Mouse (Mus musculus) kidney, postnatal 36 days (tissue): ENCODE results near the gene Gm17622.

ENCODE experiments used
- DNase-seq, 2 experiments: peaks; one replicate each; pipeline ENCODE4 v3.0.0; 2021 to 2022; ENCODE audit warnings: mixed read lengths in 2 of 2

Gm17622 gene

DNA sequence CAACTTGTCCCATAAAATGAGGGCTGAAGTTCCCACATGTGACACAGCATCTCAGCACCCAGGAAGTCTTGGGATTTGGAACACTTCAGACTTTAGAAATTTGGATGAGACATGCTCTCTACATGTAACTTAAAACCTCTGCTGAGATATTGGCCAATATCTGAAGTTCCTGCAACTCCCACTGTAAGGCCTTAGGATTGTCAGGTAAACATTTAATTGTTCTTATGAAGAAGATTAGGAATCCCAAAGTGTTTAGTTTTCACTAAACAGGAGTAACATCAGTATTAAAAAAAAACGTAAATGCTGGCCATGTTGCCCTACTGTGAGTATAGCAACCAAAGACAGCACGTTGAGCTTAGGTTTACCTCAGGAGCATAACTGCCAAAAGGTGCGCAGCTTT lies at the start of gene Gm17622:
Gene Gm17622 (plus strand): TSS at position 301 of the 400 bp plus-strand sequence.
- DNase-seq = no peak

DNA sequence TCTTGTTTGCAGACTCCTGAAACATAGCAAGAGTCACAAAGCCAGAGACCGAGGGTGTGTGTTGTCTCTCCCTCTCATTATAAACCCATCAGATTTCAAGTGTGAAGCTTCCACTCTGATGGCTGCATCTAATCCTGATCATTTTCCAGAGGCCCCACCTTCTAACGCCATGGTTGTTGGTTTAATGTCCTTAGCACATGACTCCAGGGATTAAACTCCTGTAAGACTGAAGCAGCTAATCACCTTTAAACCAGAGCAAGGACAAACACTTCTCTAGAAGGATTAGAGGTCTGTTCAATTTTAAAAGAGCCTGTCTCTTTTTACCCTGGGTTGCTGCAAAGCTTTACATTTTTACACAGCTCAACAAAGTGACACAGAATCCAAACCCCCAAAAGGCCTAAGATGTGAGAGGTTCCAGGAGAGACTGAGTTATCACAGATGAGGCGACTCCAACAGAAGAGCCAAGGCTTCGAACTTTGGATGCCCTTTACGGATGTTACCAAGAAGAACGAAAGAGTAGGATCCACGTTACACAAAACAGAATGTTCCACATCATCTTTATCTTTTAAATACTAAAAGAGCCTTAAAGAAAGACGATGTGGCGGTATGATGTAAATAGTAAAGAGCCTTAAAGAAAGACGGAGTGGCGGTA lies 40.2 kb upstream of the Gm17622 start:
- no peak for DNase-seq

DNA sequence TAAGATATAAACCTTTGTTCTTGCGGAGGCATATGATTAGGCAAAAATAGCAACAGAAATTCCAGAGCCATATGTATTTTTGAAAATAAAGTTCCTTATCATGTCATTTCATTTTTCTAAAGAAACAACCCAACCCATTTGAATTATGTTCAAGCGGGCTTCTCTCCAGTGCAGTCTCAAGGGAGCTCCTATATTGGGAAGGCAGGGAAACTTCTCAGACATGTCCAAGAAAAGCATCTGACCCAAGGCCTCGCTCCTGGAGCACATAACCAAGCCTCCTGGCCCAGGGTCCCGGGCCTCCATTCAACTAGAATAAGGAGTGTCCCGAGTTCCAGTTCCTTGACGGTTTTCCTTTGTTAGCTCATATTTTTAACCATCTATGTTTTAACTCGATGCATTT lies 39.7 kb upstream of the Gm17622 start:
- no peak for DNase-seq

DNA sequence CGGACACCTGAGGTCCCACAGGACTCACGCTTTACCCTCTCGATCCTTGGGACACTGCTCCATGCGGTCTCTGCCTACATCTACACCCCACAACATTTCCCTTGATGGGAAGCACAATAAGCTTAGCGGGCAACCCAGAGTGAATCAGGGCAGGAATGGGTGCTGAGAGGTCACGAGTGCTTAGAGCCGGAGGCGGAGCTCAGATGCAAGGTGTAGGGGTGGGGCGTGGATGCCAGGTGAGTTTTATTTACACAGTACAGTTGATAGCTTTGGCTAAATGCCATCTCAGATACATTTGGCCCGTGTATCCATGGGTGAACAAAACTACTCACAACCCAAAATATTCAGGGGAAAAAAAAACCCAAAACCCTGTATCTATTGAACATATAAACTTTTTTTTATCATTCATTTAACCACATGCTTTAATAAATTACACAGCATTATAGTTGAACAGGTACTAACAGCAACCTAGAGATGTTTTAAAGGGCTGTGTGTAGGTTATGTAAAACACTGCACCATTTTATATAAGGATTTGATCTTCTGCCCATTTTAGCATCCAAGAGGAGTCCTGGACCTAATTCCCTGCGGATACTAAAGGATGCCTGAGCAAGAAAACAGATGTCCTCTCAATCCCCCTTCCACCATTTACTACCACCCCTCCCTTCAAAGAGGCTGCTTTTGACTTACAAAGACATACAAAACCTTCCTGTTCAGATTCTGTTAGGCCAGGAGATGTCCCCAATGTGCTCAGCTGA lies 39.0 kb upstream of the Gm17622 start:
- no peak for DNase-seq

DNA sequence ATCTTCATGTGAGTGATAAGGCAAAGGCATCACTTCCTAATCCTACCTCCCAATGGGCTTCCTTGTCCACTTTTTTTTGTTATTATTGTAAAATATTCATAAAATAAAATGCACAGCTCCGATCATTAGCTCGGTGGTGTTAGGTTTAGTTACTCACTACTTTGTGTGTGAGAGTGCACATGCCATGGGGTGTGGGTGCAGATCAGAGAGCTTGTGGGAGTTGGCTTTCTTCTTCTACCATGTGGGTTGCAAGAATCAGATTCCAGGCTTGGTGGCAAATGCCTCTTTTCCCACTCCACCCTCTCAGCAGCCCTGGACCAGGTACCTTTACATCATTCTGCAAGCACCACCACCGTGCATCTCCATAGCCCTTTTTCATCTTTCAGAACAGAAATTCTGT lies 37.9 kb upstream of the Gm17622 start:
- DNase-seq = no peak

DNA sequence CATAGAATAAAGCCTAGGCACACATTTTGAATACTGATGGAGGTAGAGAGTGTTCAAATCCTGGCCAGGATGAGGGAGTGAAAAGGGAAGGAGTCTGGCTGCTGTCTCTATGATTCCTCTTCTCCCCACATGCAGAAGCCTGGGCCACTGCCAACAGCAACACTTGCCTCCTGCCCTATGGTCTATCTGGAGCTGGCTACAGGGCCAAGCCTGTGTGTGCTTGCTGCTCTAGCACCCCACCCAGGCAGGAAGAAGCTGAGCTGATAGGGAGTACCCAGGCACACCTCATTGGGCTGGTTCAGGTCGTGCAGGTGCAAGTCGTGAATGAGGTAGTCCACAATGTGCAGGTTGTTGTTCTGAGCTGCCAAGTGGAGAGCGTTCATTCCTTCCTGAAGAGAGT lies 36.2 kb upstream of the Gm17622 start:
- DNase-seq = peak in 1 of 2 experiments; percentile 48

DNA sequence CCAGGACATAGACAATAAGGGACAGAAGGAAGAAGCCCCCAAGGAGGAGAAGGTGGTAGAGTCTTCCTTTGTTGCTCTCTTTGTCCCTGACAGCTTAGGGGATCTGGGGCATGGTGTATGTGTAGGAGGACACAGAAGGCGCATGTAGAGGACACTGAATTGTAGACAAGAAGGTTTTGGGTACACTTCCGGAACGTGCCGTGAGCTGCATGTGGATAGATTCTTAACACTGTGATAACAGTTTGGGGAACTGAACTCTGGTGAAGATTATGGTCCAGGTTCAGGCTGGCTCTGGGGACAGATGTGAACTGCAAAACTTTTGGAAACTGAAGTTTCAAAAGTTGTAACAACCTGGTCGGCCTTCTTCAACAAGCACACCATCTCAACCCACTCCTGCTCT lies 33.0 kb upstream of the Gm17622 start:
- DNase-seq = no peak

DNA sequence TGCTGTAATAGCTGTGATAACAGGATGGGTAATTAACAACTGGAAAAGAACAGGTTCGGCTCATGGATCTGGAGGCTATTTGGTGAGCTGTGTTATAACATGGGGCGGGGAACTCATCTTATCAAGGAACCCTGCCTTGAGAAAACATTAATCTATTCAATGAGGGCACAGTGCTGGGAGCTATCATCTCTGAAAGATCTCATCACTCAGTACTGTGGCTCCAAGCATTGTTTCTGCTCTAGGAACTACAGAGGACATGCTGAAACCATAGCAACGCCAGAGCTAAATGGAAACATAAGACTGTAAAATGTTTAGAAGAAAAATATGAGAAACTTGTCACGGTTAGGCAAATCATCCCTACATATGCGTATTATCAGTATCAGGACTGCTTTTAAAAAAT lies 32.5 kb upstream of the Gm17622 start:
- DNase-seq = no peak

DNA sequence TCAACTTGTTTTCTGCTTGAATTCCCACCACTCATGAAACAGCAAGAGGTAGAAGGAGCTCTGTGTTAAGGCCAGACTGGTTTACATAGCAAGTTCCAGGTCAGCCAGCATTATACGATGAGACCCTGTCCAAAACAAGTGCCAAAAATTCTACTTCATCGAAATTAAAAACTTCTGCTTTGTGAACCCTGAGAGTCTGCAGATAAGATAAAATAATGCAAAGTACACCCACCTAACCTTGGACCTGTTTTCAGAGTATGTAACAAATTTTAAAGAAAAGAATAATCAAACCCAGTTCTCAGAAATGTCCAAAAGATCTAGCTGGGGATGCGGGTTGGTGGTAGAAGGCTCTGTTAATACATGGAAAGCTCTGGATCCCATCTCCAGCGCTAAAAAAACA lies 31.9 kb upstream of the Gm17622 start:
- no peak for DNase-seq

DNA sequence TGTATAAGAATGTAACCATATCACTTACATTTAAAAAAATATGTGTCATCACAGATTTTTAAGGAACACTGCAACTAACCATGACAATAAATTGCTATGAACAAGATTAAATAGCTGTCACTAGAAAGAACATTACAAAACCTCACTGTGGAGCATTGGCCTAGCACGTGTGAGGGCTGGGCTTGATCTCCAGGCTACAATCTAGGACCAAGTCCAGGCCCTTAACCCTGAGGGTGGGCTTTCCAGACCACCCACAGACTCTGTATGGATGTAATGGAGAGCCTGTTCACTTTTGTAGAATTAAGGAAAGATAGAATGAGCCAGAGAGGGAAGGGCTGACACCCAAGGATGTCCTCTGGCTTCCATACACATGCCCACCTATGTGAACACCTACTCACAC lies 27.9 kb upstream of the Gm17622 start:
- DNase-seq = no peak

DNA sequence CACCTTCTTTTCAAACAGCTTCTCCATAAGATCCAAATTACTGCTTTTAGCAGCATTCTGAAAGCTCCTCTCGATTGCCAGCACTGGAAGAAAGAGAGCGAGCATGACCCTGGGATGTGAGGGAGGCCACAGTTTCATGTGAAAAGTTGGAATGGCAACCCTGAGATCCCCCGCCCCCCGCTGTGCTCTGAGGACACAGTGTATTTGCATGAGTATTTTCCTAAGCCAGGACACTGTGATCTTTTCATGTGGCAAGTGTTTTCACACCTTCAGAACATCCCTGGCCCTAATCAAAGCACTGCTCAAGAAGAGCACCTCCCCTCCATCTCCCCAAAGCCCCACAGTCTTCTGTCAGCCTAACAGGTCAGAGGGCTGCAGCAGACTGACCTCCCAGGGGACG lies 25.2 kb upstream of the Gm17622 start:
- DNase-seq = no peak

DNA sequence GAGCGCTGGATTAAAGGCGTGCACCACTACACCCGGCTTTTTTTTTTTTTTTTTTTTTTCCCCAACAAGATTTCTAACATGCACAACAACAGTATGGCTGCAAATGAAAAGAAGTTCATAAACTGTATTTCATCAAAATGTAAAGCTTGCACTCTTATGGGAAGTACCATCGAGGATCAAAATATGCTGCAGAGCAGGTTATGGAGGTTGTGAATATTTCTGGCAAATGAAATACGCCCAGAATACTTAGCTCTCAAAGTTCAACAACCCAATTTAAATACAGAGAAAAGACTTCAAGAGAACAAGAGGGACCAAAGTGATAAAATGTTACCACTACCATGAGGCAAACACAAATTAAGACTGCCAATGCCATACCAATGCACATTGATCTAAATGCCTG lies 21.9 kb upstream of the Gm17622 start:
- DNase-seq = no peak

DNA sequence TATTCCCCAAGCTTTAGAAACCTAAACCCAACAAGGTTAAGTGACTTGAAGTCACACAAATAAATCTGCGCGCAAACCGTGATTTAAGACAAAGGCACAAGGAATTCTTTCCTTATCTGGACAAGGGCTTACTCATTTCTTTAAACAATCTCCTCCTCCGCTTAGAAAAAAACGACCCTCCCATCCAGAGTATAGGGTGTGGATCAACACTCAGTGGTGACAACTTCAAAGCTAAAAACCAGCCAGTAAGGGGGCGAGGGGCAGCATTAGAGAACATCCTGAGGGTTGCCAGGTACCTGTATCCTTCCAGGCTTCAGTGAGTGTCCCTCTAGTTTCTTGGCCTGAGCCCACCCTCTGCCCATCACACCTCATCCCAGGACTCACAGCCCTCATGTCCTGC lies 20.0 kb upstream of the Gm17622 start:
- no peak for DNase-seq

DNA sequence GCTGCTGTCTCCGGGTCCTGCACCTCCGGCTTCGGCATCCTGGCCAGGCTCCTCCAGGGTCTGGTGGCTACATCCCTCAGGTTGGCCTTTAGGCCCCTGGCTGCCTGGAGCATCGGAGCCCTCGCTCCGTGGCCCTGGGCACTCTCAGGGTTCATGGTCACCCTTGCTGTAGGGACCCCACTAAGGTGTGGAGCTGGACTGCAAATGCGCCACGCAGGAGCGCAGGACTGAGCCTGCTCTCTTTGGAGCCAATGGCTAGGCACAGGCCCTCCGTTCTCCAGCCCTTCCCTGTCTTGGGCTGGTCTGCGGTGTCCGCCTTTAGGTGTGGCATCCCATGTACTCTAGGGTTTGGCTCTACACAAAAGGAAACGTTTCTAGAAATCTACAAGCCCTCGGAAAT lies 19.6 kb upstream of the Gm17622 start, which contains the start of gene Ankdd1b:
Gene Ankdd1b (minus strand): TSS at position 242 of the 400 bp plus-strand sequence.
- DNase-seq = no peak

DNA sequence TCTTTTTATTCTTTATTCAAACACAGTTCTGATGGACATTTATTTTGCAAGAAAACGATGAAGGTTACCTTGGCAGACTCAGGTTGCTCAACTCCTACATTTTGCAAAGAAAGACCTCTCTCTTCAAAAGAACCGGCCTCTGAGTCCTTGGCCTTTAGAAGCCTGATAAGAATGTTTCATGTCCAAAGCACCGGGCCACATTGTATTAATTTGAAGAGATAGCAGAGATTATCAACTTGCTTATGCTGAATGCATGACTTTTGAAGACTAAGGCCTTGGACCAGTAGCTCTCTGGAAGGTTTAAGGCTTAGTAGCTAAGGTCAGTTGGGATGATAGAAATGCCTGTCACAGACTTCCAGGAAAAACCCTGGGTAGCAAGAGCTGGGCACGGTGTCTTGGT lies 13.3 kb upstream of the Gm17622 start:
- DNase-seq = no peak

DNA sequence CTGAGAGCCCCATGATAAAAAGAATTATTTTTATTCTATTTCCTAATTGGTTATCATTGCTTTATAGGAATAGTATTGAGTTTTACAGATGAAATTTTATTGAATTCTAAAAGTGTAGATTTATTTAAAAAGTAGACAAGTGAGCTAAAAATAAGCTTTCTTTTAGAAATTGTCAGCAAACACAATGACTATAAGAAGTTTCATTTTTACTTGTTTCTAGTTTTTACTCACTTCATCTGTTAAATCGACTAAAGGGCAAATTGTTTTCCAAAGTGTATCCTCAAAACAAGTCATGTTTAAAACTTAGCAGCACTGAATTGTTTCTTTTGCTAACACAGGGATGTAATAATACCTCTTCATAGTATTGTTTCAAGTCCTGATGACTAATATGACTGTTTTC lies 11.5 kb upstream of the Gm17622 start:
- DNase-seq = no peak

DNA sequence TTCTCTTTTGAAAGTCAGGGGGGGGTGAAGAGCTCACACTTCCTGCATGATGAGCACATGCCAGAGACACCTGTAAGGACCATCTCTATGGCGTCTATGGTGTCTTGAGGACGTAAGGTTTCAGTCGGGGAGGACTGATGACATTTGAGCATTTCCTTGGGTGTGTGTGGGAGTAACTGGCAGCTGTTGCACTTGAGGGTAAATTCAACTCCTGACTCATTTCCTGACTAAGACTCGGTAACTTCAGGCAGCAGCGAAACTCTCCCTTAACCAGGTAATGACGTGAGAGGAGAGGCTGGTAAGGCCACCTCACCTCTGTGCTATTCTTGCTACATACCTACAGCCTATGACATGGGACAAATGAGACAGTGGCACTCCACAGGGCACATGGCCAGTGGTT lies 3.3 kb upstream of the Gm17622 start:
- DNase-seq = no peak

DNA sequence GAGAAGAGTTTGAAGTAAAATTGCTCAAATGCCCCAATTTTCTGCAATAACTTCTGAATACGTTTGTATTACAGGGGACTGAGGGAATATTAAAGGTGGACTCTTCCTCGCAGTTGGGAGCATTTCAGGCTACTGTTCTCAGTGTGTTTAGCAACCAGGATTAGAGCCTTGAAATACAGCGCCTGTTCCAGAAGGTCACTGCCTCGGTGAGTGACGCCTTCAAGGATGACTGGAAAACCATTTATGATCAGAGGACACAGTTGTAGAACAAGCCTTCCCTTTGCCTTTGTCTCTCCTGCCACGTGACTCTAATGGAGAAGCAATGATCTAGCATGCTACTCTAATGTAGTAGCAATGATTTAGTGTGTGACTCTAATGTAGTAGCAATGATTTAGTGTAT lies 2.6 kb upstream of the Gm17622 start:
- no peak for DNase-seq

DNA sequence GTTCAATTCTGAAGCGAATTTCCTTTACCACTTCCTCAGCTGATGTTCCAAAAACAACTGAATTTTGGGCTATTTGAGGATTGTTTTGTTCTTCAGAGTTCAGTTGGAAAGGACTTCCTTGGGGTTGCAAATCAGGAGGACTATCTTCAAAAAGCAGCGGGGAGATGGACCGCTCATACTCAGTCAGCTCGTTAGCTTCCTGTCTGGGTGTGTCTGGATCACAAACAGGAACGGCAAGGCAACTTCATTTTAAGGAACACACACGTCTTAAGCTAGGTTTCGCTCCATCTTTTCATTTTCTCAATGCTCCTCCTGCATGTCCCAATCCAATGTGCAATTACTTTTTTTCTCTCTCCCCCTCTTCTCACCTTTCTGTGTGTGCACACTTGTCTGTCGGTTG lies 6.1 kb downstream of the Gm17622 start:
- peak in 1 of 2 experiments; percentile 9 for DNase-seq

DNA sequence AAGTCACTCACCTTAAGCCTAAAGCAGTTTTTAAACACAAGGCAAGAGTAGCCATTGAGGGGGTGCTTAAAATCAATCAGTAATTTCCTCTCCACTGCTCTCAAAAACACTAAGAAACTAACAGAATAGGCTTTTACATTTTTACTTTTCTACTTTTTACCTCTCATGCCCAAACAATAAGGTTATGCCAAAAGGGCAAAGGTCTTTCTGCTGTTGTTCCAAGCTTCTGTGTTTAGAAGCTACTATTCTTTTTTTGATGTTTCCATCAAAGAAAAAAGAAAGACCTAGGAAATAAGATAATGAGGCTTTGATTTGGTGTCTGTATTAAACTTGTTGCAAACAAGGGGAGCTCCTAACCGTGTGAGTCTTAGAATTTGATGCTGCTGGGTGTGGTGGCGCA lies 9.4 kb downstream of the Gm17622 start:
- DNase-seq = no peak

DNA sequence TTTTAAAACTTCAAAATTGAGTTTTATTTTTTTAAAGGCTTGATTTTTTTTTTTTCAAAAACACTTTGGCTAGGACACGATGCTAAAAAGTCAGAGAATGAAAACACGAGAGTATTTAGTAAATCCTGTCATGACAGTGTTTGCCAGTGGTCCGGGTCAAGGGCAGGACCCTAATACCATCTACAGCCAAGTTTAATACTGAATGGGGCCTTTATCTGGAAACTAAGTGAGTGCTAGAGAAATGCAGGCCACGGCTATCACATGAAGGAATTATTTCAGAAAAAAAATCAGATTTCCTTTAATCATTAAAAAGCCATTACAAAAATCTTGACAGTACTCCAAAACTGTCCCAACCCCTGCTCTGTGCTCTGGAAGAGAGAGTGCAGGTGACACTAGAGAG lies 15.1 kb downstream of the Gm17622 start:
- no peak for DNase-seq

DNA sequence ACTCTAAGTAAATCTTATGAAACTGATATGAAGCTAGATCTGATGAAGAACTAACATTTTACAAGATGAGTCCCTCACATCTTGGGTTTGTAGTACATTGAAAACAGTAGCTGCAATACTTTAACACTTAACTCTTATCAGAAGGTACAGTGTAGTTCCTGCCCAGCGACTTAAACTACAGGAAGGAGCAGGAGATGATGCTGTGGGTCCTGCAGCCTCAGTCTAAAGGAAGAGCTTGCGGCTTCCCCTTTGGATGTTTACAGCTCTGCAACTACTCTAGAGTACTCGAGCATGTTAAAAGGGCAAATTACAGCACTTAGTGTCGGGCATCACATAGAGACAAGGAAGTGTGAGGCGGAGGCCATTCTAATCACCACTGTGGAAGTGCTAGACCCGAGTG lies 15.8 kb downstream of the Gm17622 start:
- DNase-seq = no peak

DNA sequence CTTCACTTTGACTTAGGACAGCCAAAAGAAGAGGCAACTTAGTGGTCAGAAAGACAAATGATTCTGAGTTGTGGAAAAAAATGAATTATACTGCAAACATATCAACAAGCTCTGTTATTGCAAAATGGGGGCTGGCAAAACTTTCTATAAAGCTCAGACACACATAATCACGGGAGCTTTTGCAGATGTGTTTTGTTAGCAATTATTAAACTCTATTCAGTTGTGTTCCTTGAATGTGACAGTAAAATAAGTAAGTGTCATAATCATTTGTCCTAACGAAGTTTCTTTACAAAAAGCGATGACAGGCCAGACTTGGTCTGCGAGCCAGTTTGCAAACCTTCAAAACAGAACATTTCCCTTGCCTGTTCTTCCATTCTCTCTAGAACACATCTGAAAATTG lies 17.0 kb downstream of the Gm17622 start:
- no peak for DNase-seq

DNA sequence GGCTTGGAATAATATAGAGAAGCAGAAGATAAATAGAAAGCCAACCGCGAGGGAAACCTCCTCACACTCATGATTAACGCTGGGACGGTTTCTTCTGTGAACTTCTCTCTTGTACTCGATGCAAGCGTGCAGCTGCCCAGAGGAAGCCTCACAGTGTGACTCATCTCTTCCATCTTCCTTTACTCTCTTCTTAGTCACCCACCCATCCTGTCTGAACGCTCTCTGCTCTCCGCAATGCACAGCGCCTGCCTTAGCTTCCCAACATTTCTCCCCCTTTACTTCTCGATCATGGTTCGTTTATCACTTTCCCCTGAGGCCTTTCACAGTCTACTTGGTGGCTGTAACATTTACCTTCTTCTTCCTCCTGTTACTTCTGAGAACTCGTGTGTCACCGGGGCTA lies 20.1 kb downstream of the Gm17622 start:
- DNase-seq = peak in 1 of 2 experiments; percentile 8

DNA sequence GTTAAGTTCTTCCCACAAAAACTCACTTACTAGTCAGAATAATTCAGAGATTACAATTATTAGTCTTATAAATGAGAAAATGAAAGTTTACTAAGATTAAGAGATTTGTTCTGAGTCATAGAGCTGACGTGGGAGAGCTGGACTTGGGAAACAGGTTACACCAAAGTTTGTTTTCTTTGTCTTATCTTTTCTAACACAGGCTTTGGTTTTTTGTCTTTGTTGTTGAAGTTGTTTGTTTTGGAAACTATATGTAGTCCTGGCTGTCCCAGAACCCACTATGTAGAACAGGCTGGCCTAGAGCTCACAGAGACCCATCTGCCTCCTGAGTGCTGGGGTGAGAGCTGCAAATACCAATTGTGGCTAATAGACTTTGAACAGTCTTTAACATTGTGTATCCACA lies 20.7 kb downstream of the Gm17622 start:
- DNase-seq = no peak
